Comparison of ENCODE assay signal across 10 mouse cellular contexts in the genomic region with DNA sequence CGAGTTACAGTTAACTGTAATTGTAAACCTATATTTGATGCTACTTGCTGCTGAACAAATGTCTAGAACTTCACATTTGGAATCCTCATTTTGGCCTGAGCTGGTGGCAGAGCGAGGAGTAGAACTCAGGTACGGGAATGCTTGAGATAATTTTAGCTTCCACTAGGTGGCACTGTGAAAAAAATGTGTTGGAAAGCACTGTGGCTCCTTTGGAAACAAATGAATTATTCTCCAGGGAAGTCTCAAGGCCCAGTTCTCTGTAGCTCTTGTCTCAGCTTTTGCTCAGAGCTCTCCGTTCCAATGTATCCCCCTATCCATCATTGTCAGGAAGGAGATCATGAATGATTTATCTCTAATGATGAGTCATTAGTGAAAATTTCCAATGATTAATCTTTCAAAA.
DNase-seq lines count a peak whose midpoint lies in the region; ATAC-seq lines count a peak whose summit lies in the region.
"Had no signal": no experiment of that assay in that cellular context is flagged by ENCODE, and none has a peak within 500 bp of the region (broad histone marks: within the 10 kb centered on the region; RNA-seq: fewer than 3 reads in every experiment).

No protein-coding gene starts in this region.

- 62% methylated on average over 4 of the region's 4 CpGs for WGBS in kidney, embryonic 15.5 days

- no peak overlapping the region for H3K9ac ChIP-seq in kidney, embryonic 15.5 days
- H3K9ac ChIP-seq: liver, embryonic 14.5 days had no signal

- H3K27ac ChIP-seq in kidney, embryonic 15.5 days, result no peak overlapping the region
- H3K27ac ChIP-seq: liver, embryonic 14.5 days had no signal

- ATAC-seq in kidney, embryonic 15.5 days (replicated peaks; ENCODE audit: low FRiP score), result no peak

- H3K27me3 ChIP-seq in kidney, embryonic 15.5 days, result no peaks in the 10 kb centered on the region

- H3K36me3 ChIP-seq in kidney, embryonic 15.5 days, result no peaks in the 10 kb centered on the region

- H3K9me3 ChIP-seq in kidney, embryonic 15.5 days (replicated peaks), result no peaks in the 10 kb centered on the region

- no peak overlapping the region for H3K4me3 ChIP-seq in kidney, embryonic 15.5 days (replicated peaks)

- no peaks in the 10 kb centered on the region for H3K4me1 ChIP-seq in kidney, embryonic 15.5 days

- H3K4me2 ChIP-seq in kidney, embryonic 15.5 days, result no peak overlapping the region

- DNase-seq in adrenal gland, adult 2 months, result peak; percentile 17
- no peak for DNase-seq in adrenal gland, postnatal 4 days (ENCODE audit: low spot score in 2 of 2)
- DNase-seq in kidney, adult 9 months, result peak; percentile 36
- peak; percentile 8 to 15 for DNase-seq in right cerebral cortex, adult 2 months (ENCODE audit: low spot score in 2 of 2)
- DNase-seq in right cerebral cortex, postnatal 36 days (ENCODE audit: low spot score in 2 of 2), result no peak
- DNase-seq in yolk sac, embryonic 10.5 days (ENCODE audit: low spot score), result peak; percentile 3
- no peak for DNase-seq in testis, postnatal 10 days (ENCODE audit: low spot score)
- DNase-seq: thymus, adult 2 months had no signal

Comparison
In these comparisons a context has a peak if more than half of its experiments do, and no peak if none do; other contexts are left out.
1. DNase-seq: peak in adrenal gland, adult 2 months (single experiment), kidney, adult 9 months (single experiment), right cerebral cortex, adult 2 months (2 of 2) and yolk sac, embryonic 10.5 days (single experiment); none in adrenal gland, postnatal 4 days (0 of 2), right cerebral cortex, postnatal 36 days (0 of 2) and testis, postnatal 10 days (single experiment).